Mouse (Mus musculus): ENCODE data around the gene Gm4881.
A peak's percentile ranks its signal among the peaks of the same experiment; 100 is the strongest.

- peak; percentile 71 for TF ChIP-seq HCFC1 (IDR thresholded peaks at IDR 0.05; ENCODE audit: low read depth, low read length)
- no peak for TF ChIP-seq USF2 (IDR thresholded peaks at IDR 0.05; ENCODE audit: borderline replicate concordance in 1 of 2, insufficient read depth in 1 of 2, low read depth in 1 of 2, low read length in 2 of 2)
- 0 out of 4 replicates have a peak, but pooled peaks of 1 of the 2 experiments have one; percentile 2 for TF ChIP-seq EP300 (IDR thresholded peaks at IDR 0.05; ENCODE audit: low read depth in 1 of 2, low read length in 2 of 2)
- TF ChIP-seq POLR2A (IDR thresholded peaks at IDR 0.05; ENCODE audit: control insufficient read depth in 1 of 2, insufficient read depth in 1 of 2, low read depth in 1 of 2, low read length in 2 of 2, poor library complexity in 1 of 2) = peak in 1 of 2 experiments; percentile 55; a peak in 3 of 4 replicates
- no peak for TF ChIP-seq CTCF (IDR thresholded peaks at IDR 0.05 in 2 of 3, conservative IDR thresholded peaks at IDR 0.05 in 1 of 3; ENCODE audit: control insufficient read depth in 1 of 3, insufficient read depth in 1 of 3, low read depth in 2 of 3, low read length in 3 of 3, poor library complexity in 1 of 3, severe bottlenecking in 1 of 3)
- no peak for TF ChIP-seq TBP (IDR thresholded peaks at IDR 0.05; ENCODE audit: low read depth, low read length)
- no peak for TF ChIP-seq MYC (IDR thresholded peaks at IDR 0.05; ENCODE audit: low read depth, low read length)
- TF ChIP-seq MAX (IDR thresholded peaks at IDR 0.05; ENCODE audit: low read length) = no peak; the same call in 1 of the 2 replicates
- no peak for TF ChIP-seq RCOR1 (IDR thresholded peaks at IDR 0.05; ENCODE audit: low read depth, low read length)
- TF ChIP-seq TCF12 (IDR thresholded peaks at IDR 0.05; ENCODE audit: low read depth, low read length) = peak; percentile 47
- no peak for TF ChIP-seq GATA1 (IDR thresholded peaks at IDR 0.05; ENCODE audit: low read depth, low read length)
- no peak; the same call in 1 of the 2 replicates for TF ChIP-seq TAL1 (IDR thresholded peaks at IDR 0.05; ENCODE audit: low read length)
- TF ChIP-seq BHLHE40 (IDR thresholded peaks at IDR 0.05; ENCODE audit: borderline replicate concordance, low read depth, low read length) = no peak
- TF ChIP-seq SIN3A (IDR thresholded peaks at IDR 0.05; ENCODE audit: low read length) = no peak; the same call in 1 of the 2 replicates
Measured at GRCm38 (mm10) chr7:24902630-24903443, 41.5 kb downstream of the Gm4881 start, which contains the start of gene Arhgef1.
